Mouse (Mus musculus) midbrain, embryonic 15.5 days (tissue): ENCODE data around the gene Crkl. TPM values are rescaled to one million over a fixed set of nuclear protein-coding genes. Genes with fewer than 3 reads are reported as not detected.

Source experiments
- ATAC-seq: fragments of 200-750 bp; cut with Nextera tagmentation; replicated peaks from 2 replicates; pipeline ENCODE4 v1.8.0; 2017; ENCODE audit warnings: moderate TSS enrichment
- H3K27ac ChIP-seq: fragments of 300-500 bp; sonication (generic); 2 replicates; pipeline ENCODE4 v1.5.1; 2015; ENCODE audit warnings: mild to moderate bottlenecking, inconsistent platforms
- H3K27me3 ChIP-seq: fragments of 300-500 bp; sonication (generic); replicated peaks from 2 replicates; pipeline ENCODE4 v1.6.1; 2015; ENCODE audit warnings: inconsistent platforms
- H3K36me3 ChIP-seq: fragments of 300-500 bp; sonication (generic); replicated peaks from 2 replicates; pipeline ENCODE4 v1.6.1; 2015; ENCODE audit warnings: inconsistent platforms
- H3K4me1 ChIP-seq: fragments of 300-500 bp; sonication (generic); 2 replicates; pipeline ENCODE4 v1.6.1; 2015; ENCODE audit warnings: inconsistent platforms
- H3K4me2 ChIP-seq: fragments of 300-500 bp; sonication (generic); 2 replicates; pipeline ENCODE4 v1.6.1; 2015; ENCODE audit warnings: inconsistent platforms, mild to moderate bottlenecking, moderate library complexity
- H3K4me3 ChIP-seq: fragments of 300-500 bp; sonication (generic); 2 replicates; pipeline ENCODE4 v1.5.1; 2015; ENCODE audit warnings: mild to moderate bottlenecking, inconsistent platforms
- H3K9ac ChIP-seq: fragments of 300-500 bp; sonication (generic); 2 replicates; pipeline ENCODE4 v1.6.1; 2015; ENCODE audit warnings: mild to moderate bottlenecking, inconsistent platforms
- H3K9me3 ChIP-seq: fragments of 300-500 bp; sonication (generic); 2 replicates; pipeline ENCODE4 v1.6.1; 2016; ENCODE audit warnings: inconsistent platforms
- WGBS: fragments of 180-500 bp; shearing (Covaris S2); methylation state at CpG from one replicate; pipeline ENCODE4 v1.1.7; 2015; ENCODE audit warnings: mixed read lengths; 5-methylcytosine and 5-hydroxymethylcytosine counted together
- polyA plus RNA-seq: library from polyadenylated mRNA; unstranded; fragments of >200 nt; fragmentation: Nextera tagmentation; extraction: Ambion mirVana; gene quantifications from 2 replicates; pipeline ENCODE4 v1.2.1, GENCODE M21; 2015

The Crkl gene
- polyA plus RNA-seq, 1 experiment from 2014 or later, result 83.2 TPM

GRCm38 (mm10) chr16:17536584-17536983 lies 84.8 kb downstream of the Crkl start:
- Histone ChIP-seq H3K27ac (no peak overlapping the region), H3K27me3 (peaks cover 5% of the 10 kb centered on the region; the same call in 1 of the 2 replicates), H3K36me3 (no peaks in the 10 kb centered on the region), H3K4me3 (no peak overlapping the region), H3K9me3 (no peaks in the 10 kb centered on the region), H3K4me2 (no peak overlapping the region), H3K9ac (no peak overlapping the region), H3K4me1 (peaks cover 7% of the 10 kb centered on the region)
- WGBS, result 90% methylated on average over 3 of the region's 3 CpGs
- ATAC-seq, result no peak

Other genes with a start within 250 kb of the Crkl start
- 262 and 275 TPM in 2 replicates for gene Ube2l3, start 249.3 kb upstream of the Crkl start, polyA plus RNA-seq
- gene Rimbp3, start 243.4 kb upstream of the Crkl start, polyA plus RNA-seq, result 2.6 and 3.3 TPM in 2 replicates
- 11.1 and 11.6 TPM in 2 replicates for gene Hic2, start 218.4 kb upstream of the Crkl start, polyA plus RNA-seq
- 63.2 and 67.6 TPM in 2 replicates for gene Tmem191c, start 175.9 kb upstream of the Crkl start, polyA plus RNA-seq
- 5.8 and 6.0 TPM in 2 replicates for gene Serpind1, start 120.6 kb upstream of the Crkl start, polyA plus RNA-seq
- 24.5 and 25.1 TPM in 2 replicates for gene Snap29, start 46.0 kb upstream of the Crkl start, polyA plus RNA-seq
- gene Pi4ka, start 45.7 kb upstream of the Crkl start, polyA plus RNA-seq, result 68.4 and 77.8 TPM in 2 replicates
- 16.8 and 17.9 TPM in 2 replicates for gene Aifm3, start 37.6 kb downstream of the Crkl start, polyA plus RNA-seq
- 146 and 164 TPM in 2 replicates for gene Lztr1, start 56.7 kb downstream of the Crkl start, polyA plus RNA-seq
- 60.4 and 65.3 TPM in 2 replicates for gene Thap7, start 79.1 kb downstream of the Crkl start, polyA plus RNA-seq
- 1.3 TPM in 2 replicates for gene Lrrc74b, start 109.3 kb downstream of the Crkl start, polyA plus RNA-seq
- 2.3 and 3.1 TPM in 2 replicates for gene P2rx6, start 109.9 kb downstream of the Crkl start, polyA plus RNA-seq
- gene Slc7a4, start 131.2 kb downstream of the Crkl start, polyA plus RNA-seq, result 38.7 and 42.7 TPM in 2 replicates
- gene Smpd4, start 167.4 kb downstream of the Crkl start, polyA plus RNA-seq, result 30.1 and 34.7 TPM in 2 replicates
- 11.2 and 11.5 TPM in 2 replicates for gene Ccdc74a, start 194.5 kb downstream of the Crkl start, polyA plus RNA-seq